Mouse (Mus musculus): ENCODE results near the gene Mybl2. TPM values are rescaled to one million over a fixed set of nuclear protein-coding genes. Genes with fewer than 3 reads are reported as not detected.

The Mybl2 gene
- polyA plus RNA-seq (2017; shearing (Covaris generic)): 4.2 TPM

GRCm38 (mm10) chr2:163054335-163054840 lies at the start of gene Mybl2:
Gene Mybl2, plus strand, starts transcription at chr2:163054687.

GRCm38 (mm10) chr2:163016916-163017743 lies 37.4 kb upstream of the Mybl2 start, which contains the start of gene Ift52:
Gene Ift52, plus strand, starts transcription at chr2:163017354.

GRCm38 (mm10) chr2:163087728-163088127 lies 33.2 kb downstream of the Mybl2 start, which contains the start of gene Gtsf1l:
Gene Gtsf1l, minus strand, starts transcription at chr2:163087855.

Other genes starting within 250 kb of the Mybl2 start
- gene Srsf6, start 123.2 kb upstream of the Mybl2 start, polyA plus RNA-seq (2017; shearing (Covaris generic)): 163 TPM
- not detected for gene L3mbtl1, start 111.2 kb upstream of the Mybl2 start, polyA plus RNA-seq (2017; shearing (Covaris generic))
- 0.11 TPM for gene Sgk2, start 67.4 kb upstream of the Mybl2 start, polyA plus RNA-seq (2017; shearing (Covaris generic))
- gene Ift52, start 37.3 kb upstream of the Mybl2 start, polyA plus RNA-seq (2017; shearing (Covaris generic)): 61.6 TPM
- gene Gtsf1l, start 33.2 kb downstream of the Mybl2 start, polyA plus RNA-seq (2017; shearing (Covaris generic)): not detected
- 26.3 TPM for gene Tox2, start 148.4 kb downstream of the Mybl2 start, polyA plus RNA-seq (2017; shearing (Covaris generic))

Measured in CD4-positive, CD25-positive, alpha-beta regulatory T cell (primary cell).